Mouse (Mus musculus) lung, postnatal 0 days (tissue): ENCODE results near the gene Tbx3.

Experiments used
- CTCF ChIP-seq: IDR thresholded peaks from 2 replicates; pipeline ENCODE4 v1.5.1; 2016; ENCODE audit warnings: antibody characterized with exemption, mild to moderate bottlenecking
- EP300 ChIP-seq: IDR thresholded peaks from 2 replicates; pipeline ENCODE4 v1.6.1; 2016; ENCODE audit warnings: antibody characterized with exemption, mild to moderate bottlenecking, control low read depth

DNA sequence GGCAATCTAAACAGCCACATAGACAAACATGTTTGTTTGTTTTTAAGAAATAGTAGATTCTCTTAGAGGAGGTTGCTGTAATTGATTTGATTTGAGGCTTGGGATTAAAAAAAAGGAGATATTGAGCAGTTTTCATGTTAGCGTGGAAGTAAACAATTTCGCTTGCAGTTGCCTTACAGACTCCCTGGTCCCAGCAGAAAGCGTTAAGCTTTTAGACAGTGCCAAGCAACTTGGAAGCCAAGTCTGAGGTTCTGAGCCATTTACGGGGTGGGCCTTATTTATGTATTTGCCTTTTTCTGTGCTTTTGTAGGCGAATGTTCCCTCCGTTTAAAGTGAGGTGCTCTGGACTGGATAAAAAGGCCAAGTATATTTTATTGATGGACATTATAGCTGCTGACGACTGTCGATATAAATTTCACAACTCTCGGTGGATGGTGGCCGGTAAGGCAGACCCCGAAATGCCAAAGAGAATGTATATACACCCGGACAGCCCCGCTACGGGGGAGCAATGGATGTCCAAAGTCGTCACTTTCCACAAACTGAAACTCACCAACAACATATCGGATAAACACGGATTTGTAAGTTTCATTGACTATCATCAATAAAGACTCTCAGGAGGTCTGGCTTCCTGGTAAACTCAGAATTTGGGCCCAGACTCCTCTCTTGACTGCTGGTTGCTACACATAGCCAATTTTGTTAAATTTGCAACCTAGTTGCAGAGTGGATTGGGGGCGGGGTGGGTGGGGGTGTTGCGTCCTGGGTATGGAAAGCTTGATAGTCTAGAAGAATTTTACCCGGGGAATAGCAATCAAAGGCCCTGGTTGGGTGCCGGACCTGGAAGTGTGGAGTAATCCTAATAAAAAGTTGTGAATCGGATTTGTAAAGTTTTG is 3.5 kb downstream of the Tbx3 start:
- no peak for TF ChIP-seq CTCF
- no peak for TF ChIP-seq EP300
